Mouse (Mus musculus) lung, embryonic 16.5 days (tissue): ENCODE data around the gene Prss42. TPM values are rescaled to one million over a fixed set of nuclear protein-coding genes. Genes with fewer than 3 reads are reported as not detected.

ENCODE experiments used
- ATAC-seq: fragments of 200-750 bp; cut with Nextera tagmentation; 2 replicates; pipeline ENCODE4 v1.8.0; 2017; ENCODE audit warnings: low read depth, mild to moderate bottlenecking, moderate library complexity
- H3K27ac ChIP-seq: fragments of 300-500 bp; sonication (generic); 2 replicates; pipeline ENCODE4 v1.5.1; 2014; ENCODE audit warnings: mild to moderate bottlenecking, control low read depth, low read length
- H3K27me3 ChIP-seq: fragments of 300-500 bp; sonication (generic); 2 replicates; pipeline ENCODE4 v1.6.1; 2014; ENCODE audit warnings: low read depth, low read length, mixed read lengths; ENCODE audit not compliant: control insufficient read depth, insufficient read depth
- H3K36me3 ChIP-seq: fragments of 300-500 bp; sonication (generic); 2 replicates; pipeline ENCODE4 v1.6.1; 2014; ENCODE audit warnings: low read length; ENCODE audit not compliant: control insufficient read depth, insufficient read depth
- H3K4me1 ChIP-seq: fragments of 300-500 bp; sonication (generic); replicated peaks from 2 replicates; pipeline ENCODE4 v1.6.1; 2014; ENCODE audit warnings: low read length, mixed read lengths; ENCODE audit not compliant: control insufficient read depth, insufficient read depth
- H3K4me2 ChIP-seq: fragments of 300-500 bp; sonication (generic); 2 replicates; pipeline ENCODE4 v1.6.1; 2014; ENCODE audit warnings: low read depth, low read length, control low read depth
- H3K4me3 ChIP-seq: fragments of 300-500 bp; sonication (generic); 2 replicates; pipeline ENCODE4 v1.5.1; 2014; ENCODE audit warnings: mild to moderate bottlenecking, low read length, control low read depth
- H3K9ac ChIP-seq: fragments of 300-500 bp; sonication (generic); 2 replicates; pipeline ENCODE4 v1.6.1; 2014; ENCODE audit warnings: low read length, control low read depth
- H3K9me3 ChIP-seq: fragments of 300-500 bp; sonication (generic); 2 replicates; pipeline ENCODE4 v1.6.1; 2016; ENCODE audit warnings: low read length; ENCODE audit not compliant: control insufficient read depth
- WGBS: fragments of 180-500 bp; shearing (Covaris S2); extraction: QIAGEN DNeasy Blood & Tissue Kit; methylation state at CpG from one replicate; pipeline ENCODE4 v1.1.7; 2014; 5-methylcytosine and 5-hydroxymethylcytosine counted together
- polyA plus RNA-seq: library from polyadenylated mRNA; unstranded; fragments of >200 nt; fragmentation: Nextera tagmentation; extraction: Ambion mirVana; gene quantifications from 2 replicates; pipeline ENCODE4 v1.2.1, GENCODE M21; 2015

Prss42 gene
- polyA plus RNA-seq, result not detected in 2 replicates

DNA sequence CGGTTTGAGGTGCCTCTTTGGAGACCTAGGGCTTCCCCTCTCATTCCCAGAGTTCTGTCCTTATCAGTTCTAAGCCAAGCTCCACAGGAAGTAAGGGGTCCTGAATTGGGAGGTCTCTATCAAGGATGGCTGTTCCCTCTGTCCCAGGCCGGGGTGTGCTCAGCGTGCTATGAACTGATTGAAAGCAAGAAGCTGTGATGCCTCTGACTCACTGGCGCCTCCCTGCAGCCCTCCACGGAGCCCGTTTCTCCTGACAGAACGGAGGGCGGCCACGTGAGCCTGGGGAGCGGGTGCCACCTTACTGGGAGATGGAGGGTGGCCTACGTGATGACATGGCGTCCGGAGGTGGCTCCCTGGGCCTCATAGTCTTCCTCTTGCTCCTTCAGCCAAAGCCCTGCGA lies at the start of gene Prss42:
Gene Prss42 (plus strand): TSS at position 301 of the 400 bp plus-strand sequence.
- WGBS, result 87% methylated on average over 14 of the region's 14 CpGs
- ATAC-seq, result no peak

DNA sequence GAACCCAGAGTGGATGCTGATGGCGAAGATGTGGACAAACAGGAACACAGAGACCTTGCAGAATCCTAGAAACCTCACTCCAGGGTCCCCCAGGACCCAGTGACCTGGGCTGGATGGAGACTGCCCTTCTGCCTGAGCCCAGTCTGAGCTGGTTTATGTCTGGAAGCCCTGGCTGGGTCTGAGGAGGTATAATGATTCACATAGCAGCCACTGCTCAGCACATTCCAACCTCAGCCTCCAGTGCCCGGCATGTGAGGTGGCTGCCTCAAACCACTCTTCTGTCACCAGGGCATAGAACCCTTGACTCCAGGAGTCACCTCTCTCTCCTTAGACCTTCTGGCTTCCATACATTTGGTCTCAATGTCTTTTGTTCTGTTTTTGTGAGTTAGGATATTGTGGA lies 49.5 kb upstream of the Prss42 start:
- Histone ChIP-seq H3K4me3 (no peak overlapping the region), H3K4me2 (no peak overlapping the region), H3K36me3 (no peaks in the 10 kb centered on the region), H3K9ac (no peak overlapping the region), H3K4me1 (peaks cover 8% of the 10 kb centered on the region), H3K27me3 (peaks cover 8% of the 10 kb centered on the region), H3K27ac (no peak overlapping the region), H3K9me3 (no peaks in the 10 kb centered on the region)
- WGBS, result 48% methylated on average over 2 of the region's 2 CpGs
- no peak for ATAC-seq

More for the DNA sequence above, at the start of gene Prss42:
- no peak within 1 kb of the TSS for H3K4me3 ChIP-seq
- no peak within 1 kb of the TSS for H3K4me2 ChIP-seq
- no peaks in the 10 kb centered on the region for H3K36me3 ChIP-seq
- no peaks in the 10 kb centered on the region for H3K9me3 ChIP-seq
- no peak within 1 kb of the TSS for H3K9ac ChIP-seq
- no peaks in the 10 kb centered on the region for H3K4me1 ChIP-seq
- no peaks in the 10 kb centered on the region for H3K27me3 ChIP-seq
- H3K27ac ChIP-seq, result no peak within 1 kb of the TSS

DNA sequence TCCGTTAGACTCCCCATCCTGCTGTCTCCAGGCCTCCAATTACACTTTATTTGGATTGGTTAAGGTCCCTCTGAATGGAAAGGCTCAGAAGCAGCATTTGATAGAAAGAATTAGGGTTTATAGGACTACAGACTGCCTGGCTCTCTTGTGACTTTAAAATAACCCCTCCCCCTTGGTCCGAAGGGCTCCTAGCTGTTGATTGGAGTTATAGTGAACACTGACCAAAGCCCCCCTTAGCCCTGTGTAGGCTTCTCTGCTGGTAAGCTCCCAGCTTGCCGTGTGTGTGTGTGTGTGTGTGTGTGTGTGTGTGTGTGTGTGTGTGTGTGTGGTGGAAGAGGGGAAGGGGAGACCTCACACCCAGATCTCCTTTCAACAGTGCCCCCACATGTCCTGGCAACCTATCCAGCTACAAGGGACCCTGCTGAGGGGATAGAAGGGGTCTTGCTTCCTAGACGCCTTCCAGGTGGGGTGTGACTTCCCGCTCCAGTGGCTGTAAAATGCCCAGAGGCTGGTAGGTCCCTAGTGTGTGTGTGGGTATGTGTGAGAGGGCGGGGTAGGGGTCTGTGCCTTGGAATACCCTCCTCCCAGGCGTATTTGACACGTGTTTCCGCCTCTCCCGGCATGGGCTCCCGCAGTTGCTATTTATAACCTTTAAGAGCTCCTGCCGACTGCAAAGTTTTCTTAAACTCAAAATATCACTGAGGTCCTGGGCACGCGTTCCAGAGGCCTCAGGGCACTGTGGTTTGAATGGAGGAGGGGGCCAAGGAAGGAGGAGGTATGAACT lies 47.4 kb upstream of the Prss42 start:
- peaks cover 8% of the 10 kb centered on the region for H3K4me1 ChIP-seq
- peak; percentile 70 for ATAC-seq
- peak overlapping the region; percentile 41; the same call in 1 of the 2 replicates for H3K27ac ChIP-seq
- H3K4me2 ChIP-seq, result no peak overlapping the region
- no peaks in the 10 kb centered on the region for H3K27me3 ChIP-seq
- H3K4me3 ChIP-seq, result no peak overlapping the region
- H3K9me3 ChIP-seq, result no peaks in the 10 kb centered on the region
- no peaks in the 10 kb centered on the region for H3K36me3 ChIP-seq
- H3K9ac ChIP-seq, result peak overlapping the region; percentile 36; the same call in 1 of the 2 replicates
- 26% methylated on average over 14 of the region's 14 CpGs for WGBS

DNA sequence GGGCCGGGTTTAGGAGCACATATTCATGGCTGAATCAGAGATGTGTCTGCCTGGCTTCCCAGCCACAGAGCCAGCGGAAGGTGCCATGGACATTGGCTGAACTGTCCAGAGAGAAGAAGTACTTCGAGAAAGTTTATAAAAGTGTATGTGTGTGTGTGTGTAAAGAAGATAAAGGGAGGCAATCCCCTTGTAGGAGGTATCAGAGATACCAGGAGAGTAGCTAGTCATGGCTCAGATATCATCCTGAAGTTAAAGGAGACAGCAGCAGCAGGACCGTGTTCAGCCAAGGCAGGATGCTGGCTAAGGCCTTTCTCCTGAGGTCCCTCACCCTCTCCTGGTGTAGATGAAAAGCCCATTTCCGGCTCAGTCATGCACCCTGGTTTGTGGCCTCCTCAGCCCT lies 46.6 kb upstream of the Prss42 start:
- ATAC-seq, result no peak
- no peak overlapping the region for H3K4me2 ChIP-seq
- H3K4me3 ChIP-seq, result no peak overlapping the region
- WGBS, result 69% methylated on average over 5 of the region's 5 CpGs
- no peaks in the 10 kb centered on the region for H3K27me3 ChIP-seq
- H3K9ac ChIP-seq, result peak overlapping the region; percentile 36; the same call in 1 of the 2 replicates
- peaks cover 8% of the 10 kb centered on the region for H3K4me1 ChIP-seq
- no peaks in the 10 kb centered on the region for H3K36me3 ChIP-seq
- H3K9me3 ChIP-seq, result no peaks in the 10 kb centered on the region
- H3K27ac ChIP-seq, result peak overlapping the region; percentile 41; the same call in 1 of the 2 replicates

- Histone ChIP-seq H3K4me3 (no peak overlapping the region), H3K4me2 (no peak overlapping the region), H3K9ac (no peak overlapping the region), H3K27me3 (no peaks in the 10 kb centered on the region), H3K9me3 (no peaks in the 10 kb centered on the region), H3K36me3 (no peaks in the 10 kb centered on the region), H3K27ac (no peak overlapping the region), H3K4me1 (peaks cover 8% of the 10 kb centered on the region)
- no peak for ATAC-seq
- WGBS, result 79% methylated on average over 4 of the region's 4 CpGs
Observed at GRCm38 (mm10) chr9:110752917-110753435, 45.0 kb upstream of the Prss42 start.

DNA sequence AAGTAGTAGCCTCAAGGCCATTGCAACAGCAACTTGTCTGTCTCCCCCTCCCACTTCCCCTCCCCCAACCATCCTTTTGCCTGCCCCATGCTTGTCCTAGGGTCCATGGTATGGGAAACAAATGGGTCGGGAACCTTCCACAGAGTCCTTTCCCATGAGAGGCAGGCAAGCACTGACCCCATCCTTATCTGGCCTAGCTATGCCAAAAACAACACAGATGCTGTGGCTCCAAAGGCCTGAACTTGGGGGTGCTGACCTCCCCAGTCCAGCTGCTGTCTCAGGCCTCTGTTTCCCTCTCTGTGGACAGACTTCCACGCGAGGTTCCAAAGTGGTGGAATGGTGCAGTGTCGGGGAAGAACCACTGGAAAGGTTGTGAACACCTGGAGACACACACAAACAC lies 44.2 kb upstream of the Prss42 start:
- no peak overlapping the region for H3K9ac ChIP-seq
- no peak overlapping the region for H3K4me2 ChIP-seq
- no peak overlapping the region for H3K4me3 ChIP-seq
- H3K27me3 ChIP-seq, result no peaks in the 10 kb centered on the region
- no peaks in the 10 kb centered on the region for H3K9me3 ChIP-seq
- no peak overlapping the region for H3K27ac ChIP-seq
- 64% methylated on average over 4 of the region's 4 CpGs for WGBS
- H3K4me1 ChIP-seq, result peaks cover 12% of the 10 kb centered on the region
- no peaks in the 10 kb centered on the region for H3K36me3 ChIP-seq
- ATAC-seq, result no peak

DNA sequence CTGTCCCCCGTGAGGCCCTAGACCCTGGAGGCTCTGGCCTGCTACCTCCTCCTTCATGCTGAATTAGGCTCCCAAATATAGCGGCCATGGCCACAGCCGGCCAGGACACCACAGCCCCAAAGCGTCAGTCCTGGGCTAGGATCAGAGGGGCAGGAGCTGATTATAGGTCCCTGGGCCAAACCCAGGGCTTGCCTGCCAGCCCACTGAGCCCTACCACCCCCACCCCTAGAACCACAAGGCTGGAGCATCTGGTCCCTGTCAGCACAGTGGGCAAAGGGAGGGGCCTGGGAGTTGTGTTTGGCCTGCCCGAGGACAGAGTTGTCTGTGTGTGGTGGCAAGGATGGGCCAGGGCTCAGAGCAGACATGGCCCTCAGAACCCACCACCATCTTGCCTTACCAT lies 40.1 kb upstream of the Prss42 start:
- Histone ChIP-seq H3K9me3 (no peaks in the 10 kb centered on the region), H3K4me3 (no peak overlapping the region), H3K27me3 (no peaks in the 10 kb centered on the region), H3K9ac (no peak overlapping the region), H3K4me2 (no peak overlapping the region), H3K4me1 (peaks cover 20% of the 10 kb centered on the region), H3K27ac (no peak overlapping the region), H3K36me3 (no peaks in the 10 kb centered on the region)
- no peak for ATAC-seq
- 81% methylated on average over 5 of the region's 5 CpGs for WGBS

- H3K36me3 ChIP-seq, result no peaks in the 10 kb centered on the region
- no peaks in the 10 kb centered on the region for H3K27me3 ChIP-seq
- H3K4me1 ChIP-seq, result peaks cover 27% of the 10 kb centered on the region
- no peak overlapping the region for H3K4me2 ChIP-seq
- H3K4me3 ChIP-seq, result no peak overlapping the region
- WGBS, result 50% methylated on average over 8 of the region's 8 CpGs
- H3K9ac ChIP-seq, result 0 out of 2 replicates have a peak overlapping the region, but pooled peaks have one; percentile 25
- no peak overlapping the region for H3K27ac ChIP-seq
- ATAC-seq, result peak; percentile 64
- no peaks in the 10 kb centered on the region for H3K9me3 ChIP-seq
Observed at GRCm38 (mm10) chr9:110758605-110759004, 39.4 kb upstream of the Prss42 start.

- Histone ChIP-seq H3K4me1 (peaks cover 27% of the 10 kb centered on the region), H3K4me2 (no peak overlapping the region), H3K36me3 (no peaks in the 10 kb centered on the region), H3K4me3 (no peak overlapping the region), H3K9me3 (no peaks in the 10 kb centered on the region), H3K27me3 (no peaks in the 10 kb centered on the region), H3K9ac (no peak overlapping the region), H3K27ac (0 out of 2 replicates have a peak overlapping the region, but pooled peaks have one; percentile 0)
- peak; percentile 50 for ATAC-seq
- 43% methylated on average over 2 of the region's 2 CpGs for WGBS
Observed at GRCm38 (mm10) chr9:110759265-110759664, 38.7 kb upstream of the Prss42 start.
